Mouse (Mus musculus) hindbrain, embryonic 13.5 days (tissue): ENCODE measurements around the gene Mapk10. TPM values are rescaled to one million over a fixed set of nuclear protein-coding genes. Genes with fewer than 3 reads are reported as not detected.
"Not testable (repeated sequence)": the region's sequence is repeated elsewhere in the genome, so short reads cannot be mapped to it uniquely, and the experiment has no call there.

ENCODE experiments used
- ATAC-seq: fragments of 200-750 bp; cut with Nextera tagmentation; 2 replicates; pipeline ENCODE4 v1.8.0; 2017; ENCODE audit warnings: moderate TSS enrichment; ENCODE audit not compliant: low FRiP score
- H3K27ac ChIP-seq: fragments of 300-500 bp; sonication (generic); 2 replicates; pipeline ENCODE4 v1.5.1; 2015; ENCODE audit warnings: inconsistent platforms, mild to moderate bottlenecking, moderate library complexity
- H3K27me3 ChIP-seq: fragments of 300-500 bp; sonication (generic); 2 replicates; pipeline ENCODE4 v1.6.1; 2015; ENCODE audit warnings: mild to moderate bottlenecking, inconsistent platforms
- H3K36me3 ChIP-seq: fragments of 300-500 bp; sonication (generic); 2 replicates; pipeline ENCODE4 v1.6.1; 2015; ENCODE audit warnings: mild to moderate bottlenecking, inconsistent platforms
- H3K4me1 ChIP-seq: fragments of 300-500 bp; sonication (generic); replicated peaks from 2 replicates; pipeline ENCODE4 v1.6.1; 2015; ENCODE audit warnings: inconsistent platforms
- H3K4me2 ChIP-seq: fragments of 300-500 bp; sonication (generic); 2 replicates; pipeline ENCODE4 v1.6.1; 2015; ENCODE audit warnings: inconsistent platforms, mild to moderate bottlenecking, moderate library complexity
- H3K4me3 ChIP-seq: fragments of 300-500 bp; sonication (generic); 2 replicates; pipeline ENCODE4 v1.5.1; 2015; ENCODE audit warnings: mild to moderate bottlenecking, inconsistent platforms
- H3K9ac ChIP-seq: fragments of 300-500 bp; sonication (generic); 2 replicates; pipeline ENCODE4 v1.6.1; 2015; ENCODE audit warnings: mild to moderate bottlenecking, inconsistent platforms
- H3K9me3 ChIP-seq: fragments of 300-500 bp; sonication (generic); 2 replicates; pipeline ENCODE4 v1.6.1; 2016; ENCODE audit warnings: inconsistent platforms
- WGBS: fragments of 180-500 bp; shearing (Covaris S2); methylation state at CpG from one replicate; pipeline ENCODE4 v1.1.7; 2015; 5-methylcytosine and 5-hydroxymethylcytosine counted together
- polyA plus RNA-seq: library from polyadenylated mRNA; unstranded; fragments of >200 nt; fragmentation: Nextera tagmentation; extraction: Ambion mirVana; gene quantifications from 2 replicates; pipeline ENCODE4 v1.2.1, GENCODE M21; 2015

Gene Mapk10
- polyA plus RNA-seq, 1 experiment from 2014 or later: 88.8 TPM

DNA sequence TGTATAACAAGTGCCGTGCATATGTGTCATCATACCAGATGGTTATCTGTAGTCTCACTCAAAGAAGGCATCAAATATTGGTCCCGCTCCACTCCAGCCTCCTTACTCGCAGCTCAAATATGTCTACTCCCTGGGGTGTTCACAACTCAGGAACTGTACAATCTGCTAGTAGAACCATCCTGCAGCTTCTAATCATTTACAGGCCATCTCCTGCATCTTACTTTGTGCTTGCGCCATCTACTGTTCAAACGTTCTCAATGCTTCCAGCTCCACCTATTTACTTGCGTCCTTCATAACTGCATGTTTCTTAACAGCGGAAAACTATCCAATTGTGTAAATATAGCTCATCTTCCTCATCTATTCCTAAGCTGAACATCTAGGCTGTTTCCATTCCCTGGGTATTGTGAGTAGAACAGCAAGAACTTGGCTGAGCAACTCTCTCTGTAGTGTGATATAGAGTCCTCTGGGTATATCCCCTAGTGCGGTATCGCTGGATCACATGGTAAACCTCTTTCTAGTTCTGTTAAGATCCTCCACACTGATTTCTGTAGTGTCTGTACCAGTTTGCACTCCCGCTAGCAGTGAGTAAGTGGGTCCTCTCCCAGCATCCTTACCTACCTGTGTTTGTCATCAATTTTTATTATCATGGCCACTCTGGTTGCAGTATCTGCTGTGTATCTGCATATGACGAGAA, 336.4 kb downstream of the Mapk10 start:
- Histone ChIP-seq H3K9me3 (no peaks in the 10 kb centered on the region), H3K27me3 (no peaks in the 10 kb centered on the region), H3K27ac (no peak overlapping the region), H3K4me1 (no peaks in the 10 kb centered on the region), H3K4me2 (no peak overlapping the region), H3K9ac (no peak overlapping the region), H3K4me3 (no peak overlapping the region), H3K36me3 (no peaks in the 10 kb centered on the region)
- 45% methylated on average over 11 of the region's 11 CpGs for WGBS
- ATAC-seq: 0 out of 2 replicates have a peak, but pooled peaks have one; percentile 39

- H3K27me3 ChIP-seq, H3K9me3 ChIP-seq, H3K4me2 ChIP-seq, H3K27ac ChIP-seq, H3K4me3 ChIP-seq, H3K9ac ChIP-seq, H3K36me3 ChIP-seq, H3K4me1 ChIP-seq, ATAC-seq: not testable (repeated sequence)
- whole genome bisulfite sequencing: 86% methylated on average over 9 of the region's 9 CpGs
Observed at GRCm38 (mm10) chr5:102872996-102873395, 338.1 kb downstream of the Mapk10 start.

DNA sequence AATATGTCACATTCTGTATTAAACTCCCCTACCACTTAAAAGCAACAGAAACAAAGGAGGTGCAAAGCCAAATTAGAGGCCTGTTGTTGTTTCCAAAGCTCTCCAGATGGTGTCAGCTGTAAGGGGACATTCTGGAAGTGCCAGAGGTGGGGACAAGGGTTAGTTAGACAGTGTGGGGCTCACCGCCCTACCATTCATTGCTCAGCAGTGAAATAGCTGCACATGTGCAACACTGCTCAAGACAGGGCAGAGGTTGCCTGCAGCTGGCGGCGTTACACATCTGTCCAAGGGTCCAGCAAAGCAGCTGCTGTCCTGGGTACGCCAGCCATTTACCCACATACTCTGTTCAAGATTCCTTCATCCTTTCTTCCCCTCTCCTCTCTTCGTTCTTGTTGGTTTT, 342.9 kb downstream of the Mapk10 start:
- H3K27me3 ChIP-seq: no peaks in the 10 kb centered on the region
- no peak overlapping the region for H3K9ac ChIP-seq
- H3K4me1 ChIP-seq: no peaks in the 10 kb centered on the region
- no peaks in the 10 kb centered on the region for H3K36me3 ChIP-seq
- no peaks in the 10 kb centered on the region for H3K9me3 ChIP-seq
- ATAC-seq: no peak
- 44% methylated on average over 5 of the region's 5 CpGs for WGBS
- no peak overlapping the region for H3K27ac ChIP-seq
- no peak overlapping the region for H3K4me2 ChIP-seq
- no peak overlapping the region for H3K4me3 ChIP-seq

DNA sequence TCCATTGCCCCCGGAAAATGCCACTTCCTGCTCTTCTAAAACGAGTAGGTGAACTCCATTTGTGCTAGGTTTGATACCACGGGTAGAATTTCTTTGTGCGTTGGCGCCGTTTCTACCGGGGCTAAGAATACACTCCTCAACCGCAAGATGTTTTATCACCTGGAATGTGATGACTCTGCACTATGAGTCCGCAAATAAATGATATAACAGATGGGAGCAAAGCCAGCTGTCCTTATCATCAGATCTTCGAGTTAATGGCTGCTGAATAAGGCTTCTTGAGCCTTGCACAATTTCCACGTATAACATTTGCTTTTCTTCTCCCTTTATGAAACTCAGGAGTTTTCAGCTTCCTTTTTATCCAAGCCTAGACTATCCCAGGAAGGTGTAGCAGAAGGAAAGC, 351.4 kb downstream of the Mapk10 start:
- Histone ChIP-seq H3K27me3 (no peaks in the 10 kb centered on the region), H3K4me2 (no peak overlapping the region), H3K9me3 (no peaks in the 10 kb centered on the region), H3K27ac (no peak overlapping the region), H3K4me1 (peaks cover 7% of the 10 kb centered on the region; the same call in 1 of the 2 replicates), H3K9ac (no peak overlapping the region), H3K36me3 (no peaks in the 10 kb centered on the region), H3K4me3 (no peak overlapping the region)
- 82% methylated on average over 11 of the region's 11 CpGs for WGBS
- no peak for ATAC-seq

DNA sequence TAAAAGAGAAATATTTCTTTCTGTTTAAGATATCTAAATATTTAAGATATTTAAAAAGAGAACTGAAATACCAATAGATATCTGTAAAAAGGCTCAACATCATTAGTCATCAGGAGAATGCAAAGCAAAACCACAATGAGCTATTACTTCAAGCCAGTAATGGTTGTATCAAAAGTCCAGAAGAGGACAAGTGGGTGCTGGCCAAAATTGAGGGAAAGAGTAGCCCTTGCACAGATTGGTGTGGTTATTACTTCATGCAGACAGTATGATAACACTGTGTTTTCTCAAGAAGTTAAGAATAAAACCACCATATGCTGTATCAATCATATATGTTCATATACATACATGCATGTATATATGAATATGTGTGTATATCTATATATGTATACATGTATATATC, 353.1 kb downstream of the Mapk10 start:
- Histone ChIP-seq H3K4me3 (no peak overlapping the region), H3K27me3 (no peaks in the 10 kb centered on the region), H3K9me3 (no peaks in the 10 kb centered on the region), H3K4me2 (no peak overlapping the region), H3K36me3 (no peaks in the 10 kb centered on the region), H3K27ac (no peak overlapping the region), H3K4me1 (peaks cover 7% of the 10 kb centered on the region; the same call in 1 of the 2 replicates), H3K9ac (no peak overlapping the region)
- ATAC-seq: no peak

Other genes with a start within 250 kb of the Mapk10 start
- 6.4 and 7.5 TPM in 2 replicates for gene Ptpn13, start 213.9 kb upstream of the Mapk10 start, polyA plus RNA-seq